Mouse (Mus musculus) liver, embryonic 13.5 days (tissue): Measurements from ENCODE around the gene Prkar2b. TPM values are rescaled to one million over a fixed set of nuclear protein-coding genes. Genes with fewer than 3 reads are reported as not detected.

Source experiments
- ATAC-seq: fragments of 200-750 bp; cut with Nextera tagmentation; 2 replicates; pipeline ENCODE4 v1.8.0; 2017; ENCODE audit warnings: low read depth, mild to moderate bottlenecking, moderate number of reproducible peaks, moderate library complexity
- DNase-seq: peaks from one replicate; pipeline ENCODE4 v3.0.0; 2022
- H3K27ac ChIP-seq: fragments of 300-500 bp; sonication (generic); 2 replicates; pipeline ENCODE4 v1.5.1; 2015; ENCODE audit warnings: moderate library complexity, mild to moderate bottlenecking, inconsistent platforms
- H3K27me3 ChIP-seq: fragments of 300-500 bp; sonication (generic); 2 replicates; pipeline ENCODE4 v1.6.1; 2015; ENCODE audit warnings: mild to moderate bottlenecking, inconsistent platforms
- H3K36me3 ChIP-seq: fragments of 300-500 bp; sonication (generic); 2 replicates; pipeline ENCODE4 v1.6.1; 2015; ENCODE audit warnings: mild to moderate bottlenecking, inconsistent platforms
- H3K4me1 ChIP-seq: fragments of 300-500 bp; sonication (generic); replicated peaks from 2 replicates; pipeline ENCODE4 v1.6.1; 2015; ENCODE audit warnings: inconsistent platforms
- H3K4me2 ChIP-seq: fragments of 300-500 bp; sonication (generic); 2 replicates; pipeline ENCODE4 v1.6.1; 2015; ENCODE audit warnings: inconsistent platforms, mild to moderate bottlenecking, moderate library complexity
- H3K4me3 ChIP-seq: fragments of 300-500 bp; sonication (generic); replicated peaks from 2 replicates; pipeline ENCODE4 v1.5.1; 2015; ENCODE audit warnings: mild to moderate bottlenecking, inconsistent platforms
- H3K9ac ChIP-seq: fragments of 300-500 bp; sonication (generic); 2 replicates; pipeline ENCODE4 v1.6.1; 2015; ENCODE audit warnings: mild to moderate bottlenecking, inconsistent platforms
- H3K9me3 ChIP-seq: fragments of 300-500 bp; sonication (generic); replicated peaks from 2 replicates; pipeline ENCODE4 v1.6.1; 2016; ENCODE audit warnings: inconsistent platforms
- WGBS: fragments of 180-500 bp; shearing (Covaris S2); methylation state at CpG from one replicate; pipeline ENCODE4 v1.1.7; 2015; ENCODE audit not compliant: insufficient replicate concordance; 5-methylcytosine and 5-hydroxymethylcytosine counted together
- polyA plus RNA-seq: library from polyadenylated mRNA; unstranded; fragments of >200 nt; fragmentation: Nextera tagmentation; extraction: Ambion mirVana; gene quantifications from 2 replicates; pipeline ENCODE4 v1.2.1, GENCODE M21; 2015

Prkar2b gene
- polyA plus RNA-seq, 1 experiment from 2014 or later, result 79.3 TPM

GRCm38 (mm10) chr12:31965517-31966212 is 95.4 kb downstream of the Prkar2b start:
- no peaks in the 10 kb centered on the region for H3K9me3 ChIP-seq
- peak overlapping the region; percentile 91 for H3K27ac ChIP-seq
- ATAC-seq (peak; percentile 79), DNase-seq (peak; percentile 40)
- no peak overlapping the region for H3K4me3 ChIP-seq
- H3K4me2 ChIP-seq, result 0 out of 2 replicates have a peak overlapping the region, but pooled peaks have one; percentile 42
- H3K27me3 ChIP-seq, result no peaks in the 10 kb centered on the region
- WGBS, result 74% methylated on average over 12 of the region's 12 CpGs
- H3K36me3 ChIP-seq, result peaks cover 73% of the 10 kb centered on the region
- H3K9ac ChIP-seq, result peak overlapping the region; percentile 49
- H3K4me1 ChIP-seq, result peaks cover 34% of the 10 kb centered on the region

- no peak overlapping the region for H3K9ac ChIP-seq
- ATAC-seq (no peak), DNase-seq (no peak)
- H3K27me3 ChIP-seq, result no peaks in the 10 kb centered on the region
- H3K4me1 ChIP-seq, result peaks cover 32% of the 10 kb centered on the region
- WGBS, result 94% methylated on average over 6 of the region's 6 CpGs
- H3K4me2 ChIP-seq, result no peak overlapping the region
- H3K9me3 ChIP-seq, result no peaks in the 10 kb centered on the region
- H3K36me3 ChIP-seq, result peaks cover 73% of the 10 kb centered on the region
- H3K27ac ChIP-seq, result no peak overlapping the region
- H3K4me3 ChIP-seq, result no peak overlapping the region
Observed at GRCm38 (mm10) chr12:31964074-31964473, 97.0 kb downstream of the Prkar2b start.

- Histone ChIP-seq H3K4me2 (no peak overlapping the region), H3K9me3 (no peaks in the 10 kb centered on the region), H3K36me3 (peaks cover 28% of the 10 kb centered on the region), H3K4me3 (no peak overlapping the region), H3K9ac (no peak overlapping the region), H3K27ac (no peak overlapping the region), H3K27me3 (no peaks in the 10 kb centered on the region), H3K4me1 (peaks cover 14% of the 10 kb centered on the region)
- 53% methylated on average over 4 of the region's 4 CpGs for WGBS
- ATAC-seq, result peak; percentile 48; the same call in 1 of the 2 replicates
- no peak for DNase-seq
Observed at GRCm38 (mm10) chr12:31955843-31956242, 105.3 kb downstream of the Prkar2b start.

- 10% methylated on average over 9 of the region's 9 CpGs for WGBS
- Histone ChIP-seq H3K4me2 (peak overlapping the region; percentile 75), H3K9ac (peak overlapping the region; percentile 46), H3K36me3 (no peaks in the 10 kb centered on the region), H3K9me3 (no peaks in the 10 kb centered on the region), H3K27ac (peak overlapping the region; percentile 37), H3K27me3 (no peaks in the 10 kb centered on the region), H3K4me1 (peaks cover 35% of the 10 kb centered on the region), H3K4me3 (peak overlapping the region; percentile 60)
- DNase-seq, result no peak
- ATAC-seq, result no peak
Observed at GRCm38 (mm10) chr12:31950659-31951031, 110.5 kb downstream of the Prkar2b start.

- Histone ChIP-seq H3K36me3 (no peaks in the 10 kb centered on the region), H3K4me2 (peak within 1 kb of the TSS; percentile 81), H3K9me3 (no peaks in the 10 kb centered on the region), H3K9ac (peak within 1 kb of the TSS; percentile 96), H3K27me3 (no peaks in the 10 kb centered on the region), H3K4me1 (peaks cover 39% of the 10 kb centered on the region), H3K4me3 (peak within 1 kb of the TSS; percentile 92), H3K27ac (peak within 1 kb of the TSS; percentile 98)
- under 1% methylated on average over 63 of the region's 71 CpGs for WGBS
- ATAC-seq (peak; percentile 93), DNase-seq (peak; percentile 98)
Observed at GRCm38 (mm10) chr12:31949759-31950658, 111.1 kb downstream of the Prkar2b start, which contains the start of gene Hbp1. Gene Hbp1 (minus strand): TSS chr12:31950535.

- Histone ChIP-seq H3K27ac (peak overlapping the region; percentile 98), H3K4me2 (peak overlapping the region; percentile 81), H3K9me3 (no peaks in the 10 kb centered on the region), H3K27me3 (no peaks in the 10 kb centered on the region), H3K4me1 (peaks cover 43% of the 10 kb centered on the region), H3K9ac (peak overlapping the region; percentile 96), H3K36me3 (no peaks in the 10 kb centered on the region), H3K4me3 (peak overlapping the region; percentile 92)
- DNase-seq (peak; percentile 84), ATAC-seq (peak; percentile 54)
- under 1% methylated on average over 49 of the region's 58 CpGs for WGBS
Observed at GRCm38 (mm10) chr12:31949193-31949741, 111.8 kb downstream of the Prkar2b start.

GRCm38 (mm10) chr12:31948101-31949000 is 112.7 kb downstream of the Prkar2b start:
- 19% methylated on average over 7 of the region's 7 CpGs for WGBS
- peak overlapping the region; percentile 81 for H3K4me2 ChIP-seq
- DNase-seq (no peak), ATAC-seq (no peak)
- H3K27me3 ChIP-seq, result no peaks in the 10 kb centered on the region
- peak overlapping the region; percentile 96 for H3K9ac ChIP-seq
- H3K36me3 ChIP-seq, result peaks cover 6% of the 10 kb centered on the region
- no peaks in the 10 kb centered on the region for H3K9me3 ChIP-seq
- peak overlapping the region; percentile 98 for H3K27ac ChIP-seq
- H3K4me1 ChIP-seq, result peaks cover 53% of the 10 kb centered on the region
- H3K4me3 ChIP-seq, result peak overlapping the region; percentile 92

- H3K36me3 ChIP-seq, result peaks cover 15% of the 10 kb centered on the region
- no peaks in the 10 kb centered on the region for H3K9me3 ChIP-seq
- peak overlapping the region; percentile 81; the same call in 1 of the 2 replicates for H3K4me2 ChIP-seq
- H3K4me3 ChIP-seq, result 0 out of 2 replicates have a peak overlapping the region, but pooled peaks have one; percentile 92
- 85% methylated on average over 5 of the region's 5 CpGs for WGBS
- peaks cover 61% of the 10 kb centered on the region for H3K4me1 ChIP-seq
- DNase-seq, result no peak
- no peak for ATAC-seq
- 0 out of 2 replicates have a peak overlapping the region, but pooled peaks have one; percentile 35 for H3K27ac ChIP-seq
- H3K9ac ChIP-seq, result no peak overlapping the region
- no peaks in the 10 kb centered on the region for H3K27me3 ChIP-seq
Observed at GRCm38 (mm10) chr12:31947476-31947875, 113.6 kb downstream of the Prkar2b start.

GRCm38 (mm10) chr12:31944405-31944804 is 116.7 kb downstream of the Prkar2b start:
- Histone ChIP-seq H3K27me3 (no peaks in the 10 kb centered on the region), H3K4me2 (no peak overlapping the region), H3K9me3 (no peaks in the 10 kb centered on the region), H3K9ac (no peak overlapping the region), H3K4me1 (peaks cover 51% of the 10 kb centered on the region), H3K4me3 (no peak overlapping the region), H3K36me3 (peaks cover 33% of the 10 kb centered on the region), H3K27ac (peak overlapping the region; percentile 79; the same call in 1 of the 2 replicates)
- DNase-seq, result no peak
- WGBS, result 63% methylated on average over 2 of the region's 2 CpGs
- ATAC-seq, result no peak

GRCm38 (mm10) chr12:31943020-31943654 is 118.0 kb downstream of the Prkar2b start:
- Histone ChIP-seq H3K9ac (0 out of 2 replicates have a peak overlapping the region, but pooled peaks have one; percentile 26), H3K27ac (peak overlapping the region; percentile 79), H3K27me3 (no peaks in the 10 kb centered on the region), H3K36me3 (peaks cover 46% of the 10 kb centered on the region), H3K4me2 (peak overlapping the region; percentile 28), H3K9me3 (no peaks in the 10 kb centered on the region), H3K4me1 (peaks cover 50% of the 10 kb centered on the region), H3K4me3 (no peak overlapping the region)
- DNase-seq (peak; percentile 64), ATAC-seq (peak; percentile 95)
- WGBS, result 25% methylated on average over 4 of the region's 4 CpGs
